Mouse (Mus musculus) testis, adult 2 months (tissue): ENCODE results near the gene Mrpl45. TPM values are rescaled to one million over a fixed set of nuclear protein-coding genes. Genes with fewer than 3 reads are reported as not detected.

Experiments
- H3K27ac ChIP-seq: fragments of 200-500 bp; 2 replicates; pipeline ENCODE4 v1.5.1; 2012; ENCODE audit warnings: low read depth, low read length; ENCODE audit not compliant: control insufficient read depth, insufficient read depth
- H3K27me3 ChIP-seq: fragments of 200-500 bp; 2 replicates; pipeline ENCODE4 v1.6.1; 2012; ENCODE audit warnings: mild to moderate bottlenecking, low read length, moderate library complexity; ENCODE audit not compliant: control insufficient read depth, insufficient read depth
- H3K36me3 ChIP-seq: fragments of 200-500 bp; 2 replicates; pipeline ENCODE4 v1.6.1; 2012; ENCODE audit warnings: mild to moderate bottlenecking, low read length; ENCODE audit not compliant: control insufficient read depth, insufficient read depth
- H3K4me1 ChIP-seq: fragments of 200-500 bp; 2 replicates; pipeline ENCODE4 v1.6.1; 2012; ENCODE audit warnings: low read length; ENCODE audit not compliant: control insufficient read depth, insufficient read depth
- H3K4me3 ChIP-seq: fragments of 200-500 bp; 2 replicates; pipeline ENCODE4 v1.5.1; 2012; ENCODE audit warnings: low read depth, mild to moderate bottlenecking, low read length, moderate library complexity, mixed read lengths; ENCODE audit not compliant: control insufficient read depth
- CTCF ChIP-seq: fragments of 200-500 bp; IDR thresholded peaks from 2 replicates; pipeline ENCODE4 v1.5.1; 2012; ENCODE audit warnings: low read depth, mild to moderate bottlenecking, inconsistent platforms, low read length, moderate library complexity; ENCODE audit not compliant: control insufficient read depth, insufficient read depth, insufficient replicate concordance
- POLR2A ChIP-seq: fragments of 200-500 bp; IDR thresholded peaks from 2 replicates; pipeline ENCODE4 v1.6.1; 2012; ENCODE audit warnings: low read depth, mild to moderate bottlenecking, inconsistent platforms, low read length, moderate library complexity; ENCODE audit not compliant: control insufficient read depth
- polyA plus RNA-seq: library from polyadenylated mRNA; depleted of rRNA; stranded (reverse); fragments of >200 nt; gene quantifications from 2 replicates; pipeline ENCODE4 v1.2.3, GENCODE M21; 2012

Gene Mrpl45
- polyA plus RNA-seq, 1 experiment: 8.7 TPM

- Histone ChIP-seq H3K36me3 (no peaks in the 10 kb centered on the region; the same call in 1 of the 2 replicates), H3K27me3 (no peaks in the 10 kb centered on the region), H3K4me1 (peaks cover 4% of the 10 kb centered on the region), H3K27ac (no peak overlapping the region), H3K4me3 (no peak overlapping the region)
- TF ChIP-seq POLR2A: no peak
- TF ChIP-seq CTCF: peak; percentile 82; the same call in 1 of the 2 replicates
Measured at GRCm38 (mm10) chr11:97328148-97328547, 12.6 kb downstream of the Mrpl45 start.

- H3K27me3 ChIP-seq: no peaks in the 10 kb centered on the region
- H3K36me3 ChIP-seq: no peaks in the 10 kb centered on the region; the same call in 1 of the 2 replicates
- H3K4me1 ChIP-seq: peaks cover 18% of the 10 kb centered on the region
- no peak overlapping the region for H3K27ac ChIP-seq
- TF ChIP-seq POLR2A (no peak), CTCF (no peak)
- H3K4me3 ChIP-seq: no peak overlapping the region
Measured at GRCm38 (mm10) chr11:97330315-97330714, 14.8 kb downstream of the Mrpl45 start.

GRCm38 (mm10) chr11:97331231-97332190, 16.0 kb downstream of the Mrpl45 start:
- no peak overlapping the region for H3K27ac ChIP-seq

GRCm38 (mm10) chr11:97333044-97333443, 17.5 kb downstream of the Mrpl45 start:
- no peaks in the 10 kb centered on the region for H3K36me3 ChIP-seq
- peak overlapping the region; percentile 82 for H3K27ac ChIP-seq
- peak overlapping the region; percentile 90 for H3K4me3 ChIP-seq
- peaks cover 34% of the 10 kb centered on the region for H3K4me1 ChIP-seq
- H3K27me3 ChIP-seq: no peaks in the 10 kb centered on the region
- TF ChIP-seq POLR2A: peak; percentile 72; the same call in 1 of the 2 replicates
- no peak for TF ChIP-seq CTCF

More at GRCm38 (mm10) chr11:97331231-97332190, 16.0 kb downstream of the Mrpl45 start:
- Histone ChIP-seq H3K4me3 (peak overlapping the region; percentile 90), H3K27me3 (no peaks in the 10 kb centered on the region), H3K36me3 (no peaks in the 10 kb centered on the region; the same call in 1 of the 2 replicates), H3K4me1 (peaks cover 19% of the 10 kb centered on the region)
- TF ChIP-seq CTCF (no peak), POLR2A (no peak)

GRCm38 (mm10) chr11:97333896-97334295, 18.4 kb downstream of the Mrpl45 start:
- Histone ChIP-seq H3K36me3 (no peaks in the 10 kb centered on the region), H3K4me1 (peaks cover 41% of the 10 kb centered on the region), H3K4me3 (peak overlapping the region; percentile 90), H3K27ac (peak overlapping the region; percentile 41; the same call in 1 of the 2 replicates), H3K27me3 (no peaks in the 10 kb centered on the region)
- TF ChIP-seq CTCF (no peak), POLR2A (no peak)

- no peaks in the 10 kb centered on the region for H3K27me3 ChIP-seq
- no peaks in the 10 kb centered on the region for H3K36me3 ChIP-seq
- TF ChIP-seq POLR2A: no peak
- no peak for TF ChIP-seq CTCF
- H3K27ac ChIP-seq: no peak overlapping the region
- peak overlapping the region; percentile 90; the same call in 1 of the 2 replicates for H3K4me3 ChIP-seq
- H3K4me1 ChIP-seq: peaks cover 43% of the 10 kb centered on the region
Measured at GRCm38 (mm10) chr11:97334400-97334799, 18.9 kb downstream of the Mrpl45 start.

- TF ChIP-seq CTCF (no peak), POLR2A (no peak)
- Histone ChIP-seq H3K27me3 (no peaks in the 10 kb centered on the region), H3K4me1 (peaks cover 43% of the 10 kb centered on the region), H3K4me3 (no peak overlapping the region), H3K27ac (no peak overlapping the region), H3K36me3 (no peaks in the 10 kb centered on the region)
Measured at GRCm38 (mm10) chr11:97336238-97336637, 20.7 kb downstream of the Mrpl45 start.
